ENCODE assay signal across 10 mouse cellular contexts in the genomic region with DNA sequence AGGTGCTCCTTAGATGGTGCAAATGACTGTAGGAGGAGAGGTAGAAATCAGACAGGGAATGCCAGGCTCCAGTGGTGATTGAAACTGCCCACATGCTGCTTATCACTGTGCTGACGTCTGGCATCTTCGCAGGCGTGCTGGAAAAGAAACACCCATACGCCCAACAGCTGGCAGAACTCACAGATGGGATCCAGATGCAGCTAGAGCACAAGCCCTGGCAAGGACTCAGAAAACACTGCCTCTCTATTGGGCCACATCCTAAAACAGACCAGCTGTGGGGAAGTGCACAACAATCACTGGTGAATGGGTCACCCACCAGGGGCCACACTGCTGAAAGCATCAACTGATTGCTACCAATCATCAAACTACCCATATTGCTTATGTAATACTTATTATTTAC.
A peak's percentile ranks its signal among the peaks of the same experiment; 100 is the strongest.
DNase-seq lines count a peak whose midpoint lies in the region; ATAC-seq and TF ChIP-seq lines count a peak whose summit lies in the region.
"Had no signal": no experiment of that assay in that cellular context is flagged by ENCODE, and none has a peak within 500 bp of the region (broad histone marks: within the 10 kb centered on the region; RNA-seq: fewer than 3 reads in every experiment).

No protein-coding gene starts in this region.

- peak; percentile 67; the same call in 1 of the 2 replicates for TF ChIP-seq EP300 in heart, adult 2 months (IDR thresholded peaks at IDR 0.05; ENCODE audit: insufficient read depth, low read depth, low read length)
- no peak for TF ChIP-seq EP300 in liver, postnatal 0 days (IDR thresholded peaks at IDR 0.05; ENCODE audit: low read depth)

- intact Hi-C loops in heart, adult 2 months (cut with DNase I) = loop anchor here (10.0 kb wide), 2 partner anchors 248 to 288 kb away; a partner anchor contains a TSS

- WGBS in kidney, embryonic 14.5 days = 48% methylated on average over 4 of the region's 4 CpGs
- WGBS in heart, adult 2 months = 27% methylated on average over 4 of the region's 4 CpGs
- 60% methylated on average over 4 of the region's 4 CpGs for WGBS in liver, postnatal 0 days (ENCODE audit: insufficient replicate concordance)

- H3K4me2 ChIP-seq in kidney, embryonic 14.5 days (replicated peaks; ENCODE audit: low read depth, low read length) = no peak overlapping the region
- H3K4me2 ChIP-seq in liver, postnatal 0 days (ENCODE audit: low read depth, low read length) = no peak overlapping the region
- H3K4me2 ChIP-seq: stomach, embryonic 15.5 days had no signal

- H3K9ac ChIP-seq in kidney, embryonic 14.5 days (ENCODE audit: low read depth, low read length) = no peak overlapping the region
- no peak overlapping the region for H3K9ac ChIP-seq in heart, adult 2 months (ENCODE audit: low read depth, low read length)
- no peak overlapping the region for H3K9ac ChIP-seq in liver, postnatal 0 days (replicated peaks)
- H3K9ac ChIP-seq: stomach, embryonic 15.5 days had no signal

- H3K27ac ChIP-seq in kidney, embryonic 14.5 days (ENCODE audit: low read depth, low read length) = no peak overlapping the region
- no peak overlapping the region for H3K27ac ChIP-seq in heart, adult 2 months
- H3K27ac ChIP-seq in liver, postnatal 0 days (ENCODE audit: low read depth) = no peak overlapping the region
- H3K27ac ChIP-seq: stomach, embryonic 15.5 days had no signal

- no peaks in the 10 kb centered on the region for H3K27me3 ChIP-seq in kidney, embryonic 14.5 days (ENCODE audit: control insufficient read depth, insufficient read depth, low read length)
- H3K27me3 ChIP-seq in heart, adult 2 months (ENCODE audit: control insufficient read depth, insufficient read depth, low read length) = no peaks in the 10 kb centered on the region
- H3K27me3 ChIP-seq in liver, postnatal 0 days (ENCODE audit: insufficient read depth, low read length) = 0 out of 2 replicates have a peak, but pooled peaks cover 3% of the 10 kb centered on the region
- H3K27me3 ChIP-seq: stomach, embryonic 15.5 days had no signal

- no peaks in the 10 kb centered on the region for H3K79me2 ChIP-seq in heart, adult 2 months (replicated peaks; ENCODE audit: control insufficient read depth, insufficient read depth, low read length)

- peak; percentile 30 for DNase-seq in kidney, adult 11 months
- DNase-seq in heart, adult 2 months = peak; percentile 66 to 73
- peak; percentile 64 for DNase-seq in kidney, postnatal 14 days
- no peak for DNase-seq in cerebellum, postnatal 25 days
- DNase-seq in right cerebral cortex, postnatal 10 days (ENCODE audit: low spot score in 2 of 2) = no peak
- no peak for DNase-seq in liver, postnatal 0 days
- DNase-seq: layer of hippocampus, adult 9-11 months had no signal

- TF ChIP-seq POLR2A in heart, adult 2 months (IDR thresholded peaks at IDR 0.05; ENCODE audit: insufficient read depth, low read depth, low read length) = no peak

- no peak for ATAC-seq in kidney, embryonic 14.5 days (ENCODE audit: low FRiP score, low TSS enrichment)
- 0 out of 2 replicates have a peak, but pooled peaks have one; percentile 50 for ATAC-seq in megakaryocyte-erythroid progenitor cell, adult 5-6 weeks (replicated peaks; ENCODE audit: low FRiP score, low TSS enrichment, poor library complexity, severe bottlenecking)
- no peak for ATAC-seq in liver, postnatal 0 days

- no peaks in the 10 kb centered on the region for H3K36me3 ChIP-seq in kidney, embryonic 14.5 days (ENCODE audit: control insufficient read depth, insufficient read depth, low read length)
- H3K36me3 ChIP-seq in heart, adult 2 months (ENCODE audit: control insufficient read depth, insufficient read depth, low read length) = no peaks in the 10 kb centered on the region
- no peaks in the 10 kb centered on the region for H3K36me3 ChIP-seq in liver, postnatal 0 days (replicated peaks; ENCODE audit: insufficient read depth, low read length)
- H3K36me3 ChIP-seq: stomach, embryonic 15.5 days had no signal

- no peaks in the 10 kb centered on the region for H3K9me3 ChIP-seq in kidney, embryonic 14.5 days (ENCODE audit: control insufficient read depth, low read length)
- H3K9me3 ChIP-seq in liver, postnatal 0 days (ENCODE audit: low read length) = no peaks in the 10 kb centered on the region
- H3K9me3 ChIP-seq: stomach, embryonic 15.5 days had no signal

- no peak for TF ChIP-seq CTCF in heart, adult 2 months (IDR thresholded peaks at IDR 0.05)
- TF ChIP-seq CTCF in liver, postnatal 0 days (IDR thresholded peaks at IDR 0.05; ENCODE audit: low read depth) = no peak

- H3K4me3 ChIP-seq in kidney, embryonic 14.5 days (ENCODE audit: low read length) = no peak overlapping the region
- no peak overlapping the region for H3K4me3 ChIP-seq in heart, adult 2 months
- H3K4me3 ChIP-seq in liver, postnatal 0 days (ENCODE audit: low read depth, low read length) = no peak overlapping the region
- H3K4me3 ChIP-seq: stomach, embryonic 15.5 days had no signal

- H3K4me1 ChIP-seq in kidney, embryonic 14.5 days (ENCODE audit: control insufficient read depth, insufficient read depth, low read length) = no peaks in the 10 kb centered on the region
- no peaks in the 10 kb centered on the region for H3K4me1 ChIP-seq in heart, adult 2 months (ENCODE audit: control insufficient read depth, insufficient read depth, low read length)
- H3K4me1 ChIP-seq in liver, postnatal 0 days (ENCODE audit: insufficient read depth) = no peaks in the 10 kb centered on the region
- H3K4me1 ChIP-seq: stomach, embryonic 15.5 days had no signal

Comparison
In these comparisons a context has a peak if more than half of its experiments do, and no peak if none do; other contexts are left out.
1. DNase-seq: peak in kidney, adult 11 months (single experiment), heart, adult 2 months (2 of 2) and kidney, postnatal 14 days (single experiment); none in cerebellum, postnatal 25 days (0 of 2), right cerebral cortex, postnatal 10 days (0 of 2) and liver, postnatal 0 days (single experiment).